Mouse (Mus musculus): Measurements from ENCODE around the gene Mrpl20. TPM values are rescaled to one million over a fixed set of nuclear protein-coding genes. Genes with fewer than 3 reads are reported as not detected.
"Not testable (repeated sequence)": the region's sequence is repeated elsewhere in the genome, so short reads cannot be mapped to it uniquely, and the experiment has no call there.

The Mrpl20 gene
- polyA plus RNA-seq, 1 experiment from 2014 or later, result 131 TPM

- Histone ChIP-seq H3K27me3 (no peaks in the 10 kb centered on the region), H3K27ac (peak overlapping the region; percentile 89), H3K4me3 (peak overlapping the region; percentile 65), H3K4me1 (replicated peaks) (peaks cover 32% of the 10 kb centered on the region), H3K9ac (peak overlapping the region; percentile 75), H3K9me3 (replicated peaks) (no peaks in the 10 kb centered on the region), H3K4me2 (peak overlapping the region; percentile 91), H3K36me3 (no peaks in the 10 kb centered on the region)
- WGBS, result under 1% methylated on average over 52 of the region's 52 CpGs
- ATAC-seq (replicated peaks; ENCODE audit: insufficient number of reproducible peaks, insufficient read depth, low FRiP score, low read depth), result peak; percentile 69
Observed at GRCm38 (mm10) chr4:155784081-155784701, 18.5 kb upstream of the Mrpl20 start.

GRCm38 (mm10) chr4:155785246-155785645, 17.4 kb upstream of the Mrpl20 start:
- no peaks in the 10 kb centered on the region for H3K9me3 ChIP-seq (replicated peaks)
- H3K4me3 ChIP-seq, result peak overlapping the region; percentile 24
- whole genome bisulfite sequencing, result 67% methylated on average over 10 of the region's 10 CpGs
- ATAC-seq (replicated peaks; ENCODE audit: insufficient number of reproducible peaks, insufficient read depth, low FRiP score, low read depth), result no peak
- H3K4me2 ChIP-seq, result peak overlapping the region; percentile 31
- peaks cover 27% of the 10 kb centered on the region for H3K4me1 ChIP-seq (replicated peaks)
- no peaks in the 10 kb centered on the region for H3K36me3 ChIP-seq
- peak overlapping the region; percentile 24; the same call in 1 of the 2 replicates for H3K27ac ChIP-seq
- H3K9ac ChIP-seq, result 0 out of 2 replicates have a peak overlapping the region, but pooled peaks have one; percentile 9
- H3K27me3 ChIP-seq, result no peaks in the 10 kb centered on the region

GRCm38 (mm10) chr4:155785819-155786218, 16.9 kb upstream of the Mrpl20 start, which contains the start of gene Tmem88b:
Gene Tmem88b (minus strand): TSS chr4:155785874.
- H3K27ac ChIP-seq, result peak within 1 kb of the TSS; percentile 89
- H3K36me3 ChIP-seq, result no peaks in the 10 kb centered on the region
- H3K9ac ChIP-seq, result peak within 1 kb of the TSS; percentile 75; the same call in 1 of the 2 replicates
- no peak for ATAC-seq (replicated peaks; ENCODE audit: insufficient number of reproducible peaks, insufficient read depth, low FRiP score, low read depth)
- peaks cover 23% of the 10 kb centered on the region for H3K4me1 ChIP-seq (replicated peaks)
- peak within 1 kb of the TSS; percentile 91 for H3K4me2 ChIP-seq
- 49% methylated on average over 5 of the region's 5 CpGs for WGBS
- H3K27me3 ChIP-seq, result no peaks in the 10 kb centered on the region
- H3K4me3 ChIP-seq, result peak within 1 kb of the TSS; percentile 65
- H3K9me3 ChIP-seq (replicated peaks), result no peaks in the 10 kb centered on the region

- no peak for ATAC-seq (replicated peaks; ENCODE audit: insufficient number of reproducible peaks, insufficient read depth, low FRiP score, low read depth)
- H3K4me2 ChIP-seq, result no peak overlapping the region
- no peaks in the 10 kb centered on the region for H3K36me3 ChIP-seq
- H3K9me3 ChIP-seq (replicated peaks), result no peaks in the 10 kb centered on the region
- no peak overlapping the region for H3K9ac ChIP-seq
- H3K27ac ChIP-seq, result no peak overlapping the region
- H3K4me3 ChIP-seq, result no peak overlapping the region
- H3K27me3 ChIP-seq, result no peaks in the 10 kb centered on the region
- WGBS, result 55% methylated on average over 3 of the region's 3 CpGs
- H3K4me1 ChIP-seq (replicated peaks), result peaks cover 18% of the 10 kb centered on the region
Observed at GRCm38 (mm10) chr4:155788300-155788699, 14.4 kb upstream of the Mrpl20 start.

GRCm38 (mm10) chr4:155788833-155789232, 13.8 kb upstream of the Mrpl20 start:
- not testable (repeated sequence) for H3K9me3 ChIP-seq (replicated peaks); H3K36me3 ChIP-seq; H3K27ac ChIP-seq; H3K4me2 ChIP-seq; H3K9ac ChIP-seq; H3K27me3 ChIP-seq; H3K4me3 ChIP-seq; ATAC-seq (replicated peaks; ENCODE audit: insufficient number of reproducible peaks, insufficient read depth, low FRiP score, low read depth)
- WGBS, result 80% methylated on average over 4 of the region's 4 CpGs
- H3K4me1 ChIP-seq (replicated peaks), result peaks cover 16% of the 10 kb centered on the region

GRCm38 (mm10) chr4:155790021-155790489, 12.6 kb upstream of the Mrpl20 start, which contains the start of gene Ankrd65:
Gene Ankrd65 (plus strand): TSS chr4:155790439.
- 79% methylated on average over 3 of the region's 3 CpGs for WGBS
- Histone ChIP-seq H3K36me3 (no peaks in the 10 kb centered on the region), H3K4me3 (no peak within 1 kb of the TSS), H3K27me3 (no peaks in the 10 kb centered on the region), H3K27ac (no peak within 1 kb of the TSS), H3K9me3 (replicated peaks) (no peaks in the 10 kb centered on the region), H3K9ac (no peak within 1 kb of the TSS), H3K4me1 (replicated peaks) (peaks cover 11% of the 10 kb centered on the region), H3K4me2 (no peak within 1 kb of the TSS)
- ATAC-seq (replicated peaks; ENCODE audit: insufficient number of reproducible peaks, insufficient read depth, low FRiP score, low read depth), result no peak

GRCm38 (mm10) chr4:155790650-155791161, 12.0 kb upstream of the Mrpl20 start:
- H3K4me1 ChIP-seq (replicated peaks), result peaks cover 5% of the 10 kb centered on the region
- H3K4me3 ChIP-seq, result no peak overlapping the region
- WGBS, result 62% methylated on average over 3 of the region's 3 CpGs
- H3K4me2 ChIP-seq, result no peak overlapping the region
- no peaks in the 10 kb centered on the region for H3K36me3 ChIP-seq
- H3K9me3 ChIP-seq (replicated peaks), result no peaks in the 10 kb centered on the region
- ATAC-seq (replicated peaks; ENCODE audit: insufficient number of reproducible peaks, insufficient read depth, low FRiP score, low read depth), result no peak
- no peaks in the 10 kb centered on the region for H3K27me3 ChIP-seq
- no peak overlapping the region for H3K9ac ChIP-seq
- no peak overlapping the region for H3K27ac ChIP-seq

GRCm38 (mm10) chr4:155791240-155791933, 11.3 kb upstream of the Mrpl20 start:
- Histone ChIP-seq H3K4me2 (no peak overlapping the region), H3K9me3 (replicated peaks) (no peaks in the 10 kb centered on the region), H3K4me3 (no peak overlapping the region), H3K36me3 (no peaks in the 10 kb centered on the region), H3K4me1 (replicated peaks) (peaks cover 3% of the 10 kb centered on the region; the same call in 1 of the 2 replicates), H3K9ac (no peak overlapping the region), H3K27ac (no peak overlapping the region), H3K27me3 (no peaks in the 10 kb centered on the region)
- WGBS, result 66% methylated on average over 24 of the region's 24 CpGs
- no peak for ATAC-seq (replicated peaks; ENCODE audit: insufficient number of reproducible peaks, insufficient read depth, low FRiP score, low read depth)

GRCm38 (mm10) chr4:155793730-155794129, 8.9 kb upstream of the Mrpl20 start:
- H3K4me1 ChIP-seq (replicated peaks), result peaks cover 3% of the 10 kb centered on the region; the same call in 1 of the 2 replicates
- no peaks in the 10 kb centered on the region for H3K36me3 ChIP-seq
- no peak for ATAC-seq (replicated peaks; ENCODE audit: insufficient number of reproducible peaks, insufficient read depth, low FRiP score, low read depth)

GRCm38 (mm10) chr4:155802075-155802474, 603 bp upstream of the Mrpl20 start:
- H3K36me3 ChIP-seq, result 0 out of 2 replicates have a peak, but pooled peaks cover 3% of the 10 kb centered on the region
- H3K27ac ChIP-seq, result no peak overlapping the region
- no peaks in the 10 kb centered on the region for H3K27me3 ChIP-seq
- no peaks in the 10 kb centered on the region for H3K9me3 ChIP-seq (replicated peaks)
- H3K4me2 ChIP-seq, result no peak overlapping the region
- H3K4me1 ChIP-seq (replicated peaks), result peaks cover 16% of the 10 kb centered on the region
- H3K9ac ChIP-seq, result no peak overlapping the region
- ATAC-seq (replicated peaks; ENCODE audit: insufficient number of reproducible peaks, insufficient read depth, low FRiP score, low read depth), result no peak
- 89% methylated on average over 1 of the region's 1 CpGs for WGBS
- no peak overlapping the region for H3K4me3 ChIP-seq

More at GRCm38 (mm10) chr4:155793730-155794129, 8.9 kb upstream of the Mrpl20 start:
- Histone ChIP-seq H3K4me3 (no peak overlapping the region), H3K9me3 (replicated peaks) (no peaks in the 10 kb centered on the region), H3K27me3 (no peaks in the 10 kb centered on the region), H3K27ac (no peak overlapping the region), H3K9ac (no peak overlapping the region), H3K4me2 (no peak overlapping the region)
- 40% methylated on average over 2 of the region's 2 CpGs for WGBS

GRCm38 (mm10) chr4:155803340-155804041, 813 bp downstream of the Mrpl20 start:
- H3K9me3 ChIP-seq (replicated peaks), result no peaks in the 10 kb centered on the region
- under 1% methylated on average over 58 of the region's 58 CpGs for WGBS
- peak overlapping the region; percentile 65 for H3K4me2 ChIP-seq
- H3K27ac ChIP-seq, result peak overlapping the region; percentile 63
- no peaks in the 10 kb centered on the region for H3K27me3 ChIP-seq
- peak overlapping the region; percentile 65 for H3K4me3 ChIP-seq
- peaks cover 16% of the 10 kb centered on the region for H3K4me1 ChIP-seq (replicated peaks)
- peak; percentile 96 for ATAC-seq (replicated peaks; ENCODE audit: insufficient number of reproducible peaks, insufficient read depth, low FRiP score, low read depth)
- peaks cover 15% of the 10 kb centered on the region for H3K36me3 ChIP-seq
- H3K9ac ChIP-seq, result peak overlapping the region; percentile 70
